18 mouse cellular contexts compared by ENCODE assay signal in the genomic region with DNA sequence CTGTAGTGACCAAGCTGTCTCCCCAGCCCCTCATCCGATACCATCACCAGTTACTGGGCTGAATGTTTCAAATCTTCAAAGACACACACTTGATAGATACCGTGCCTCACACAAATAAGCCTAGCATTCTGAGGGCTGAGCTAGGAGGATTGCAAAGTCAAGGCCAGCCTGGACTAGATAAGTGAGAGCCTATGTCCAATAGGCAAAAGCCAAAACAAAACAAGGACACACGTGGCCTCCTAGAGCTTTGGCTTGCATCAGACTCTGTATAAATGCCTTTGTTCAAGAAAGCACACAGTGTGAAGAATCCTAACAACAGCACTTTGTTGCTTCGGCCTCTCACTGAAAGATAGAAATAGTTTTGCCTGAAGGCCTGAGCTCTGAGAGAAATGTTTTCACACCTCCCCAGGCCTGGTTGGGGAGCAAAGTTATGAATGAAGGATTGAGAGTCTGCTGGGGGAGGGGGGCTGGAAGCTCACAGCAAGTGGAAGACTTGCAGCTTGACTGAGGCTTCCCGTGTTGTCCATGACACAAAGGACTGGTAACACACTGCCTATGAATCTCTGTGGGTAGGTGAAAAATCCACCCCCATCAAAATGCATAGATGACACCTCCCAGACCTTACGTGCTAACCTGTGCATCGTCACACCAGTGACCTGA. TPM values are rescaled to one million over a fixed set of nuclear protein-coding genes. Genes with fewer than 3 reads are reported as not detected.
DNase-seq lines count a peak whose midpoint lies in the region; ATAC-seq and TF ChIP-seq lines count a peak whose summit lies in the region.
"Had no signal": no experiment of that assay in that cellular context is flagged by ENCODE, and none has a peak within 500 bp of the region (broad histone marks: within the 10 kb centered on the region; RNA-seq: fewer than 3 reads in every experiment).

No protein-coding gene starts in this region.

- TF ChIP-seq POLR2A in cerebellum, adult 2 months (IDR thresholded peaks at IDR 0.05; ENCODE audit: borderline replicate concordance, insufficient read depth, low read length) = no peak

- H3K4me3 ChIP-seq in cerebellum, adult 2 months (replicated peaks; ENCODE audit: insufficient read depth, low read depth, low read length) = no peak overlapping the region
- no peak overlapping the region for H3K4me3 ChIP-seq in midbrain, embryonic 11.5 days (ENCODE audit: low read depth, low read length)
- H3K4me3 ChIP-seq in midbrain, embryonic 14.5 days (replicated peaks; ENCODE audit: low read depth, low read length) = no peak overlapping the region
- H3K4me3 ChIP-seq: embryonic facial prominence, embryonic 10.5 days; forebrain, embryonic 13.5 days; heart, adult 2 months; heart, embryonic 12.5 days; hindbrain, embryonic 10.5 days; intestine, embryonic 15.5 days had no signal

- DNase-seq in cerebellum, adult 2 months = no peak
- DNase-seq in midbrain, embryonic 11.5 days (ENCODE audit: low spot score, missing footprints) = peak; percentile 75
- DNase-seq in midbrain, embryonic 14.5 days = no peak
- DNase-seq in telencephalon, adult 2 months (ENCODE audit: low read depth, low spot score) = peak; percentile 50
- DNase-seq in testis, postnatal 14 days (ENCODE audit: low spot score) = peak; percentile 72
- DNase-seq in heart, adult 9 months (ENCODE audit: low spot score in 2 of 2) = no peak
- DNase-seq: cerebellum, adult 8-10 months; cerebellum, postnatal 25 days; forebrain, postnatal 0 days; gastrocnemius, postnatal 14 days; heart, adult 2 months had no signal

- H3K27me3 ChIP-seq in cerebellum, adult 2 months (ENCODE audit: control insufficient read depth, insufficient read depth, low read length) = no peaks in the 10 kb centered on the region
- no peaks in the 10 kb centered on the region for H3K27me3 ChIP-seq in midbrain, embryonic 11.5 days (ENCODE audit: control insufficient read depth, insufficient read depth, low read length)
- no peaks in the 10 kb centered on the region for H3K27me3 ChIP-seq in midbrain, embryonic 14.5 days (ENCODE audit: control insufficient read depth, insufficient read depth, low read length)
- H3K27me3 ChIP-seq: forebrain, embryonic 13.5 days; intestine, embryonic 15.5 days had no signal

- H3K9ac ChIP-seq in midbrain, embryonic 11.5 days (ENCODE audit: low read length) = no peak overlapping the region
- no peak overlapping the region for H3K9ac ChIP-seq in midbrain, embryonic 14.5 days (replicated peaks; ENCODE audit: low read length)
- H3K9ac ChIP-seq: forebrain, embryonic 13.5 days; forebrain, postnatal 0 days; heart, embryonic 12.5 days; hindbrain, embryonic 14.5 days; intestine, embryonic 15.5 days had no signal

- ATAC-seq in cerebellum, adult (ENCODE audit: insufficient number of reproducible peaks, low FRiP score, low TSS enrichment) = no peak
- ATAC-seq in midbrain, embryonic 11.5 days (ENCODE audit: low FRiP score) = no peak
- no peak for ATAC-seq in midbrain, embryonic 14.5 days (ENCODE audit: low FRiP score, low TSS enrichment)
- ATAC-seq: forebrain, embryonic 13.5 days; forebrain, postnatal 0 days; intestine, embryonic 15.5 days had no signal

- no peaks in the 10 kb centered on the region for H3K9me3 ChIP-seq in midbrain, embryonic 11.5 days (ENCODE audit: control insufficient read depth, low read length)
- no peaks in the 10 kb centered on the region for H3K9me3 ChIP-seq in midbrain, embryonic 14.5 days (ENCODE audit: control insufficient read depth, low read length)
- H3K9me3 ChIP-seq: embryonic facial prominence, embryonic 10.5 days; forebrain, embryonic 13.5 days; heart, embryonic 12.5 days; hindbrain, embryonic 10.5 days; intestine, embryonic 15.5 days had no signal

- TF ChIP-seq CTCF in cerebellum, adult 2 months (IDR thresholded peaks at IDR 0.05; ENCODE audit: borderline replicate concordance, insufficient read depth, low read depth, low read length) = no peak

- H3K36me3 ChIP-seq in midbrain, embryonic 11.5 days (ENCODE audit: control insufficient read depth, insufficient read depth, low read length) = no peaks in the 10 kb centered on the region; the same call in 1 of the 2 replicates
- H3K36me3 ChIP-seq in midbrain, embryonic 14.5 days (ENCODE audit: control insufficient read depth, insufficient read depth, low read length) = no peaks in the 10 kb centered on the region
- H3K36me3 ChIP-seq: heart, embryonic 12.5 days; hindbrain, embryonic 10.5 days; intestine, embryonic 15.5 days had no signal

- H3K4me2 ChIP-seq in midbrain, embryonic 11.5 days = no peak overlapping the region
- H3K4me2 ChIP-seq in midbrain, embryonic 14.5 days (ENCODE audit: low read length) = no peak overlapping the region
- H3K4me2 ChIP-seq: forebrain, embryonic 13.5 days; heart, embryonic 12.5 days; hindbrain, embryonic 14.5 days; intestine, embryonic 15.5 days had no signal

- WGBS in cerebellum, adult 2 months = 86% methylated on average over 7 of the region's 7 CpGs
- WGBS in midbrain, embryonic 11.5 days = 84% methylated on average over 7 of the region's 7 CpGs
- WGBS in midbrain, embryonic 14.5 days = 71% methylated on average over 7 of the region's 7 CpGs

- H3K27ac ChIP-seq in cerebellum, adult 2 months (ENCODE audit: insufficient read depth, low read length) = peak overlapping the region; percentile 34; the same call in 1 of the 2 replicates
- no peak overlapping the region for H3K27ac ChIP-seq in midbrain, embryonic 11.5 days (ENCODE audit: low read depth, low read length)
- H3K27ac ChIP-seq in midbrain, embryonic 14.5 days (replicated peaks; ENCODE audit: low read depth, low read length) = no peak overlapping the region
- H3K27ac ChIP-seq: embryonic facial prominence, embryonic 10.5 days; forebrain, embryonic 13.5 days; heart, adult 2 months; hindbrain, embryonic 10.5 days; hindbrain, embryonic 14.5 days; intestine, embryonic 15.5 days had no signal

- H3K4me1 ChIP-seq in cerebellum, adult 2 months (ENCODE audit: control insufficient read depth, insufficient read depth, low read length) = peaks cover 7% of the 10 kb centered on the region; the same call in 1 of the 2 replicates
- H3K4me1 ChIP-seq in midbrain, embryonic 11.5 days (ENCODE audit: control insufficient read depth, insufficient read depth, low read length) = peaks cover 15% of the 10 kb centered on the region
- H3K4me1 ChIP-seq in midbrain, embryonic 14.5 days (ENCODE audit: control insufficient read depth, insufficient read depth, low read length) = peaks cover 24% of the 10 kb centered on the region

RNA-seq across cellular contexts. Expression of gene Rnf144a, which starts 1.7 kb away (rescaled TPM):
- polyA plus RNA-seq in cerebellum, adult 2 months (2012; rRNA removed) = 13.8 and 16.4 TPM in 2 replicates
- 24.7 and 25.5 TPM in 2 replicates for polyA plus RNA-seq in midbrain, embryonic 11.5 days (2014; fragmentation: Nextera tagmentation; extraction: Ambion mirVana)
- polyA plus RNA-seq in midbrain, embryonic 14.5 days (2014; fragmentation: Nextera tagmentation; extraction: Ambion mirVana) = 21.6 and 26.2 TPM in 2 replicates

RNA-seq across cellular contexts. Expression of gene Rsad2, which starts 39.5 kb away (rescaled TPM):
- polyA plus RNA-seq in cerebellum, adult 2 months (2012; rRNA removed) = 0.46 and 0.70 TPM in 2 replicates
- polyA plus RNA-seq in midbrain, embryonic 11.5 days (2014; fragmentation: Nextera tagmentation; extraction: Ambion mirVana) = 0.14 and 0.18 TPM in 2 replicates
- polyA plus RNA-seq in midbrain, embryonic 14.5 days (2014; fragmentation: Nextera tagmentation; extraction: Ambion mirVana) = 0.09 and 3.6 TPM in 2 replicates

RNA-seq across cellular contexts. Expression of gene Cmpk2, which starts 52.2 kb away (rescaled TPM):
- polyA plus RNA-seq in cerebellum, adult 2 months (2012; rRNA removed) = 13.2 and 14.0 TPM in 2 replicates
- polyA plus RNA-seq in midbrain, embryonic 11.5 days (2014; fragmentation: Nextera tagmentation; extraction: Ambion mirVana) = 7.6 and 7.8 TPM in 2 replicates
- 13.8 and 14.6 TPM in 2 replicates for polyA plus RNA-seq in midbrain, embryonic 14.5 days (2014; fragmentation: Nextera tagmentation; extraction: Ambion mirVana)

Comparison
In these comparisons a context has a peak if more than half of its experiments do, and no peak if none do; other contexts are left out.
1. DNase-seq: peak in midbrain, embryonic 11.5 days (single experiment), telencephalon, adult 2 months (single experiment) and testis, postnatal 14 days (single experiment); none in cerebellum, adult 2 months (0 of 2), midbrain, embryonic 14.5 days (single experiment) and heart, adult 9 months (0 of 2).